Mouse (Mus musculus): ENCODE measurements at regions not wholly inside any gene's neighbourhood (a gene's known extent, or its start where the extent isn't known, plus 50 kb on each side); places are given as distances from the start of the nearest gene placed in this dataset.

DNA sequence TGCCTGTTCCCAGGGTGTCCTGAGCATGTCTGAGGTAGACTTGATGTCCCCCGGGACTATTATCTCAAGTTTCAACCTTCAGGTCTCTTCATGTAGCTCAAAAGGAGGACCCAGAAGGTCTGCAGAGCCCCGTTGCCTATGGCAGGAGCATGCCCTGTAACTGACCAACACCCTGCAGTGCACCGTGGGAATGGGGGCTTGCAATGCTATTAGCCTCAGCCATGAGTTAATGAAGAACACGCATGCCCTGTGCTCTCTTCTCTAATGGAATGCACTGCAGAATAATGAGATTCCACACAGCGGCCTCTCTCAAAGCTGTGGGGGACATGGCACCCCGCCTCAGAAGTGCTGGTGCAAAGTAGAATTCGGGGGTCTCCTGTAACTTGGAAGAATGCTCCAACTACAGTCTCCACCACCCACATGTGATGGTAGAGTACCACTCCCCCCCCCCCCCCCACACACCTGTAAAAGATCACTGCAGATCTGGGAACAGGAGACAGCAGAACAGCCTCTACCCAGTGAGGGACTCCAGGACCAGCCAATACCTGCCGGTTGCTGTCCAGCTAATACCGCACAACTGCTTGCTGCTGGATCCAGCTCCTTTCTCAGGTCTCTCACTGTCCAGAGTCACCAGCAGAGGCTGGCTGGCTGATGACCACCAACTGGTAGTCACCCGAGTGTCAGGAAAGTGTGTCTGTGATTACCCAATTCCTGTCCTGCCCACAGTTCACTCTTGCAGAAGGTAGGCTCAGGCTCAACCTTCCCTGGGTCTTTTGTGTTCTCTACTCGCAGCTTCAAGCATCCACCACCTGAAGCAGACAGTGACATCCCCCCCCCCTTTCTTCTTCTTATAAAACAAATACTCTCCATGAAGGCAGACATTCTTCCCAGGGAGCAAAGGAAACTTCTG is 255.4 kb upstream of the Dio3 start:
- Histone ChIP-seq H3K9ac (ENCODE audit: low read depth, low read length) (no peak overlapping the region), H3K9me3 (ENCODE audit: control insufficient read depth, low read length) (no peaks in the 10 kb centered on the region), H3K36me3 (ENCODE audit: control insufficient read depth, insufficient read depth, low read length) (no peaks in the 10 kb centered on the region), H3K4me1 (ENCODE audit: control insufficient read depth, insufficient read depth, low read length) (peaks cover 11% of the 10 kb centered on the region; the same call in 1 of the 2 replicates), H3K4me2 (ENCODE audit: low read depth, low read length) (no peak overlapping the region), H3K27ac (ENCODE audit: low read length) (no peak overlapping the region), H3K27me3 (replicated peaks; ENCODE audit: control insufficient read depth, insufficient read depth, low read length) (no peaks in the 10 kb centered on the region), H3K4me3 (ENCODE audit: low read length) (no peak overlapping the region)
- 70% methylated on average over 11 of the region's 11 CpGs for WGBS
- ATAC-seq = no peak

DNA sequence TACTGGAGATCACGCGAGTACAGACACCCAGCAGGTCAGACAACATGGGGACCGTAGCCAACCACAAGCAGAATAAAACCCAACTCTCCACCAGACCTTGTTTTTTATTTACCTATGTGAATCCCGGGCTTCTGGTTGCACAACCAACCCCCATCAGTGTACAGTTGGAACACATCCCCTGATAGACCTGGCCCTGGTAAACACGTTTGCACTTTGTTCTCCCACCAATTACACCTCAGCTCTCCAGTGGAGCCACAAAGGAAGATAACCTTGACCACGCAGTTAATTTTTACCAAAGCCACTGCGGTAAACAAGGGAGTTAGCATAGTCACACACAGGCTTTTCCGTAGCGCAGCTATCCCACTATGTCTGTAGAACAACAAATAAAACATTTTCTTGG is 254.6 kb upstream of the Dio3 start:
- H3K36me3 ChIP-seq (ENCODE audit: control insufficient read depth, insufficient read depth, low read length) = no peaks in the 10 kb centered on the region
- H3K4me1 ChIP-seq (ENCODE audit: control insufficient read depth, insufficient read depth, low read length) = peaks cover 11% of the 10 kb centered on the region; the same call in 1 of the 2 replicates
- ATAC-seq = peak; percentile 57
- no peak overlapping the region for H3K27ac ChIP-seq (ENCODE audit: low read length)
- 60% methylated on average over 9 of the region's 9 CpGs for WGBS
- no peaks in the 10 kb centered on the region for H3K27me3 ChIP-seq (replicated peaks; ENCODE audit: control insufficient read depth, insufficient read depth, low read length)
- no peaks in the 10 kb centered on the region for H3K9me3 ChIP-seq (ENCODE audit: control insufficient read depth, low read length)
- H3K4me3 ChIP-seq (ENCODE audit: low read length) = no peak overlapping the region
- H3K4me2 ChIP-seq (ENCODE audit: low read depth, low read length) = 0 out of 2 replicates have a peak overlapping the region, but pooled peaks have one; percentile 16
- no peak overlapping the region for H3K9ac ChIP-seq (ENCODE audit: low read depth, low read length)

DNA sequence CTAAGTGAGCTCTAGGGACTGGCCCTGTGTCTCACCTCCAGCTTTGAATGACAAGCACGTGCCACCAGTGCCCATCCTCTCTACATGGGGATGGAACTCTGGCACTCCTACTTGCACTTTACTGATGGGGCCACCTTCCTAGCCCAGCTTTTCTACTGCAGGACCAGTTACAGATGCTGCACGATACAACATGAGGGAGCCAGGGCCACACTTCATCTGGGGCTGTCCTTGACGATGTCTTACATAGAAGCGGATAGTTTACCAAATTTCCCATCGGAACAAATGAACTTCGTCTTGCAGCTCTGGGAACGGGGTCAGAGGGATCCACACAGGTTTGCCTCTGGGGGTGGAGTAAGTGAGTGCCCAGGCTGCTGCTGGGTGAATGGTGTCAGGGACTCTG is 253.7 kb upstream of the Dio3 start:
- no peak overlapping the region for H3K9ac ChIP-seq (ENCODE audit: low read depth, low read length)
- no peaks in the 10 kb centered on the region for H3K36me3 ChIP-seq (ENCODE audit: control insufficient read depth, insufficient read depth, low read length)
- no peak overlapping the region for H3K4me2 ChIP-seq (ENCODE audit: low read depth, low read length)
- no peak overlapping the region for H3K4me3 ChIP-seq (ENCODE audit: low read length)
- no peak overlapping the region for H3K27ac ChIP-seq (ENCODE audit: low read length)
- ATAC-seq = no peak
- H3K4me1 ChIP-seq (ENCODE audit: control insufficient read depth, insufficient read depth, low read length) = peaks cover 11% of the 10 kb centered on the region; the same call in 1 of the 2 replicates
- H3K27me3 ChIP-seq (replicated peaks; ENCODE audit: control insufficient read depth, insufficient read depth, low read length) = no peaks in the 10 kb centered on the region
- H3K9me3 ChIP-seq (ENCODE audit: control insufficient read depth, low read length) = no peaks in the 10 kb centered on the region
- WGBS = 85% methylated on average over 7 of the region's 7 CpGs

DNA sequence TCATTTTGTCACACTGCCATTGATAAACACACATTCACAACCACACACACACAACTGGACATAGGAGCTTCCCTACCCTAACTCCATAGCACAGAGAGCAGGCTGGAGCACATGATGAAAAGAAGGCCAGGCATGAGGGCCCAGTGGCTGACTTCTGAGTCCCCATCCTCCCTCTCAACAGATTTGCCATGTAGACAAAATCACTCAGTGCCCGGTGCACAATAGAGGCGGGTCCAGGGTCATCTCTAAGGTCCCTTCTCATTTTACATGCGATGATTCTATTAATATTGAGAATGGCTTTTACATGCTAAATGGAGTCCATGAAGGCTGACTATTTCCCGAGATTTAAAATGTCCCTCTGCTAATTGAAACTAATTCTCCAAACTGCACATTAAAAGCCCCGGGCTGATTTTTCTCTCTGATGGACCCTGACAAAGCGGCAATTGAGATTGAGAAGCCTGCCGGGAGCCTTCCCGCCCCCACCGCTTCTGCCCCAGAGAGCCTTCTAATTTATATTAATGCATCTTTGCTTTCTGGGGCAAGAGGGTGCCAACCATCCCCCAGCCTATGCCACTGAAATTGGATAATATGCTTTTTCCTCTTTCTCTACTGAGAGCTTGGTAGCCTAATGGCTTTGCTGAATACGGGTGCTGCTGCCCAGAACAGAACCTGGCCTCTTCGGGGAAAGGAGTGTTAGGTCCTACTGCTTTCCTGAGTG is 252.7 kb upstream of the Dio3 start:
- Histone ChIP-seq H3K9ac (ENCODE audit: low read depth, low read length) (no peak overlapping the region), H3K27ac (ENCODE audit: low read length) (no peak overlapping the region), H3K9me3 (ENCODE audit: control insufficient read depth, low read length) (no peaks in the 10 kb centered on the region), H3K4me3 (ENCODE audit: low read length) (no peak overlapping the region), H3K4me1 (ENCODE audit: control insufficient read depth, insufficient read depth, low read length) (peaks cover 11% of the 10 kb centered on the region; the same call in 1 of the 2 replicates), H3K36me3 (ENCODE audit: control insufficient read depth, insufficient read depth, low read length) (no peaks in the 10 kb centered on the region), H3K27me3 (replicated peaks; ENCODE audit: control insufficient read depth, insufficient read depth, low read length) (no peaks in the 10 kb centered on the region), H3K4me2 (ENCODE audit: low read depth, low read length) (no peak overlapping the region)
- no peak for ATAC-seq
- WGBS = 75% methylated on average over 11 of the region's 11 CpGs

DNA sequence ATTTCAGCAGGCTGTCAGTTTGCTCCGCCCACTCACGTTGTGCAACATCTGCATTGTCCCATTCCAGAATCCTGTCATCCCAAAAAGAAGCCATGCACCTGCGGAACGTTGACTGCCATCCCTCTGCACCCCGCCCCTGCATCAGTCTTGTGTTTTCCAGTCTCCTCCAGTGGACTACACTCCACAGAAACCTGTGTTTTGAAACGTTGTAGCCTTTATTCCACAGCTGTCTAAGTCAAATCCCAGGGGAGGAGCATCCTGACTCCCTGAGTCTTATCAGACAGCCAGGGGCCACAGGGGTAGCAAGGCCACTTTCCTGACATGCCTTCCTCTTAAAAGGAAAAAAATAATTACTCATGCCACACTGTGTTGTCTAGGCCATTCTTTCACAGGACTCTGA is 251.5 kb upstream of the Dio3 start:
- WGBS = 58% methylated on average over 6 of the region's 6 CpGs

DNA sequence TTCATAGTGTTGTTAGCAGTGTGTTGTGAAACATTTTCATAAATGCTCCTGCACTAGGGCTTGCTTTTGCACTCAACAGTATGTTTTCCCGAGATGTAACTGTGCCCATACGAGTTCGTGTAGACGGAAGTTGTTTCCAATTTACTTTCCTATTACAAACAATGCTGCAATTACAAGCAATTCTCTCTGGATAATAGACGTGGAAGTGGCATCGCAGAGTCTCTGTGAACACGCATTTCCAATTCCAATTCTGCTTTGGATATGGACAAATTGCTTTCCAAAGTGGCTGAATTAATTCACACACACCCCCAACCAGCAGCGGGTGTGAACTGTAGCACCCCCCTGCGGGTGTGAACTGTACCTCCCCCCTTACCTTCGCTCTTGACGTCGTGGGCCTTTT is 250.9 kb upstream of the Dio3 start:
- Histone ChIP-seq H3K27ac (ENCODE audit: low read length) (no peak overlapping the region), H3K9me3 (ENCODE audit: control insufficient read depth, low read length) (no peaks in the 10 kb centered on the region), H3K9ac (ENCODE audit: low read depth, low read length) (no peak overlapping the region), H3K27me3 (replicated peaks; ENCODE audit: control insufficient read depth, insufficient read depth, low read length) (no peaks in the 10 kb centered on the region), H3K4me2 (ENCODE audit: low read depth, low read length) (no peak overlapping the region), H3K4me1 (ENCODE audit: control insufficient read depth, insufficient read depth, low read length) (peaks cover 11% of the 10 kb centered on the region; the same call in 1 of the 2 replicates), H3K36me3 (ENCODE audit: control insufficient read depth, insufficient read depth, low read length) (no peaks in the 10 kb centered on the region), H3K4me3 (ENCODE audit: low read length) (no peak overlapping the region)
- 64% methylated on average over 12 of the region's 12 CpGs for WGBS
- ATAC-seq = no peak

More for the DNA sequence above, 251.5 kb upstream of the Dio3 start:
- no peak overlapping the region for H3K27ac ChIP-seq (ENCODE audit: low read length)
- no peak for ATAC-seq
- H3K4me2 ChIP-seq (ENCODE audit: low read depth, low read length) = no peak overlapping the region
- H3K4me1 ChIP-seq (ENCODE audit: control insufficient read depth, insufficient read depth, low read length) = peaks cover 11% of the 10 kb centered on the region; the same call in 1 of the 2 replicates
- H3K27me3 ChIP-seq (replicated peaks; ENCODE audit: control insufficient read depth, insufficient read depth, low read length) = no peaks in the 10 kb centered on the region
- H3K4me3 ChIP-seq (ENCODE audit: low read length) = no peak overlapping the region
- no peak overlapping the region for H3K9ac ChIP-seq (ENCODE audit: low read depth, low read length)
- H3K36me3 ChIP-seq (ENCODE audit: control insufficient read depth, insufficient read depth, low read length) = no peaks in the 10 kb centered on the region
- H3K9me3 ChIP-seq (ENCODE audit: control insufficient read depth, low read length) = no peaks in the 10 kb centered on the region

DNA sequence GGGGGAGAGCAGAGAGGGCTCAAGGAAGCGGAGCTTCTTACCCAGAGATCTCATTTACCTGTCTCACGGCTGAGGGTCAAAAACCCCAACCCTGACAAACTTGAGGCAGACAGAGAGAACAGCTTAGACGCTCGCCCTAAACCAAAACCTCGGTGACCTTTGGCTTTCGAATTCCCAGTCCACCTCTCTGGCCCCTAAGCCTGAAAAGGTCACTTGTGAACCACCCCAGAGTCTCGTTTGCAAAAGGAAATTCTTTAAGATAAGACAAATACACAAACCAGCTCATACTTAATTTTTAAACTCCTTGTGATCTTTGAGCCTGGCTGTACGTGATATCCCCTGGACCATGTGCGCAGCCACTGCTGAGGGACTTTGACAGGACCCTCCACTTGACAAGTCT is 250.2 kb upstream of the Dio3 start:
- Histone ChIP-seq H3K9ac (ENCODE audit: low read depth, low read length) (no peak overlapping the region), H3K9me3 (ENCODE audit: control insufficient read depth, low read length) (no peaks in the 10 kb centered on the region), H3K4me1 (ENCODE audit: control insufficient read depth, insufficient read depth, low read length) (peaks cover 11% of the 10 kb centered on the region; the same call in 1 of the 2 replicates), H3K36me3 (ENCODE audit: control insufficient read depth, insufficient read depth, low read length) (no peaks in the 10 kb centered on the region), H3K27ac (ENCODE audit: low read length) (no peak overlapping the region), H3K27me3 (replicated peaks; ENCODE audit: control insufficient read depth, insufficient read depth, low read length) (no peaks in the 10 kb centered on the region), H3K4me3 (ENCODE audit: low read length) (no peak overlapping the region), H3K4me2 (ENCODE audit: low read depth, low read length) (no peak overlapping the region)
- no peak; the same call in 1 of the 2 replicates for ATAC-seq
- 41% methylated on average over 9 of the region's 9 CpGs for WGBS

DNA sequence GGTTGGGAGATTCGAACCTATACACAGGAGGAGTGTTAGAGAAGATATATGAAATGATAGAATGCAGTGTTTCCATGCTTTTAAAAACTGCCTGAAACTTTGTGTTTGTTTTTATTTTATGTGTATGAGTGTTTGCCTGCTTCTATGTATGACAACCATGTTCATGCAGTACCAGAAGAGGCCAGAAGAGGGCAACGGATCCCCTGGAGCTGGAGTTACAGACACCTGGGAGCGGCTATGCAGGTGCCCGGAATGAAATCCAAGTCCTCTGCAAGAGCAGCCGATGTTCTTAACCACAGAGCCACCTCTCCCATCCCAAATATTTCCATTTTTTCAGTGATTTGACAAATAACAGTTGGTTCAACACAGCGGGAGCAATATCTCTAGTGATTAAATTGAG is 247.5 kb upstream of the Dio3 start:
- 0 out of 2 replicates have a peak, but pooled peaks cover 4% of the 10 kb centered on the region for H3K4me1 ChIP-seq (ENCODE audit: control insufficient read depth, insufficient read depth, low read length)
- no peak overlapping the region for H3K4me3 ChIP-seq (ENCODE audit: low read length)
- no peaks in the 10 kb centered on the region for H3K9me3 ChIP-seq (ENCODE audit: control insufficient read depth, low read length)
- H3K9ac ChIP-seq (ENCODE audit: low read depth, low read length) = no peak overlapping the region
- no peak for ATAC-seq
- no peaks in the 10 kb centered on the region for H3K27me3 ChIP-seq (replicated peaks; ENCODE audit: control insufficient read depth, insufficient read depth, low read length)
- WGBS = 66% methylated on average over 6 of the region's 6 CpGs
- H3K27ac ChIP-seq (ENCODE audit: low read length) = no peak overlapping the region
- no peak overlapping the region for H3K4me2 ChIP-seq (ENCODE audit: low read depth, low read length)
- no peaks in the 10 kb centered on the region for H3K36me3 ChIP-seq (ENCODE audit: control insufficient read depth, insufficient read depth, low read length)

DNA sequence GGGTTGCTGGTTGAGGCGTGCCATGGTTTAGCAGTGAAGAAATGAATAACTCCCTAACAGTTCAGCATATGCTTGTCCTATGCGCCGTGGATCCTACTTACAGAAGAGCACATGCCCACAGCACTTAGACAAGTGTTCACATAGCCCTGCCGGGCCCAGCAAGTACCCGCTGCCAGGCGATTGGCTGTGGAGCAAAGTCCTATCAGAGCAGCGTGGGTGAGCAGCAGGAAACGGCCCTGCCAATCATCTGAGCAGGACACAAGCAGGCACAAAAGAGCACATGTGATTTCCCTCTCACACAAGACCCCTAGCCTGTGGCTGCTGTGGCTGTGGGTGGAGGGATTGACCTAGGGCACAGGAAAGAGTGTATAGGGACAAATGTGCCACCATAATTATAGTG is 243.7 kb upstream of the Dio3 start:
- 79% methylated on average over 8 of the region's 8 CpGs for WGBS
- H3K27me3 ChIP-seq (replicated peaks; ENCODE audit: control insufficient read depth, insufficient read depth, low read length) = no peaks in the 10 kb centered on the region
- no peak overlapping the region for H3K27ac ChIP-seq (ENCODE audit: low read length)
- H3K9ac ChIP-seq (ENCODE audit: low read depth, low read length) = no peak overlapping the region
- H3K4me3 ChIP-seq (ENCODE audit: low read length) = no peak overlapping the region
- no peak for ATAC-seq
- H3K4me1 ChIP-seq (ENCODE audit: control insufficient read depth, insufficient read depth, low read length) = no peaks in the 10 kb centered on the region
- H3K4me2 ChIP-seq (ENCODE audit: low read depth, low read length) = no peak overlapping the region
- H3K36me3 ChIP-seq (ENCODE audit: control insufficient read depth, insufficient read depth, low read length) = no peaks in the 10 kb centered on the region
- no peaks in the 10 kb centered on the region for H3K9me3 ChIP-seq (ENCODE audit: control insufficient read depth, low read length)

Data from intestine, embryonic 16.5 days (tissue).